Mouse (Mus musculus): Measurements from ENCODE around the gene Cttn.

DNA sequence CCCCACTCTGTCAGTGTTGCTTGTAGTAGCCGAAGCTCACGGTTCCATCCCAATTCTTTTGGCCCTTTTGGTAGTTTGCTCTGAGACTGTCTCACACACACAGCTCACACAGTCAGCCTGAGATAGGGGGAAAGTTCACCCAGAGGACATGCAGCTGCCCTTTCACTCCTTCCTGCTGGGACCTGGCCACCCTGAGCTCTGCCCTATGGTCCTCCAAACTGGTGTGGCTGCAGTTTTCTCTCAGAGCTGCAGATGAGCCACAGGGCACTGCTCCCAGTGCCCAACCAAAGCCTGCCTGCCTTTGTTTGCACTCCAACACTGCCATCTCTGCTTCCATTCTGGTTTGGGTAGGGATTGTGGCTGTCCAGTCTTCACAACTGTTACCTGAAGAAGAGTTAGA, 81.1 kb downstream of the Cttn start:
- TF ChIP-seq CTCF (IDR thresholded peaks at IDR 0.05; ENCODE audit: borderline replicate concordance, extremely low read depth, insufficient read depth, insufficient read length) (no peak), POLR2A (IDR thresholded peaks at IDR 0.05; ENCODE audit: borderline replicate concordance, extremely low read depth, insufficient read depth, insufficient read length, poor library complexity, severe bottlenecking) (no peak)
